9 mouse cellular contexts compared by ENCODE assay signal in the genomic region with DNA sequence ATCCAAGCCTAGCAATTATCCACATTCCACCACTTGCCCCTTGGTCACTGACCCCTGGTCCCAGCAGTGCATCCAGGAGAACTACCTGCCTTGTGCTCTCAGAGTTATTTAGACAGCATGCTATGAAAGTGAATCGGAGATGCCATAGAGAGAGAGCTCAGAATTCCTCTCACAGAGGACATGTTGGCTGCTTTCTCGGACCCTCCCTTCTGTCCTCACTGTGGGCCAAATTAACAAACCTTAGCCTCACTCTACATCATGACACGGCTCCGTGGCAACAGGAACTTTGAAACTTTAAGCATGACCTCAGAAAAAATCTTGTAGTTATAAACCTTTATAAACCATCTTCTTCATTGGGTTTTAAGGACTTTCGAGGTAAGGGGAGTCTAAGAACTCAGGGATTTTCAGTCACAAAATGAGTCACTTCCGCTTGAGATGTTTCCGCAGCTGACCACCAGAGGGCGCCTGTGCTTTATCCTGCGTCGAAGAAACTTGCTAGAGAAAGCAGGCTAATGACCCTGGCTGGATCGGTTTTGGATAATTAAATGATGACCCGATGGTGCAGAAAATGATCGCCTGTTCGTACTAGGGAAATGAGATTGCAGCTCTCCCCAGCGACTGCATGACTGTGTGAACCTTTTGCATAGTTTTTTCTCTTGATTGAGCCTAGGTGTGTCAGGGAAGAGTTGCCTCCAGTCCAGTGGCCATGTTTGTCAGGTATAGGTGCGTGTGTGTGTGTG.
DNase-seq lines count a peak whose midpoint lies in the region; ATAC-seq and TF ChIP-seq lines count a peak whose summit lies in the region.
"Had no signal": no experiment of that assay in that cellular context is flagged by ENCODE, and none has a peak within 500 bp of the region (broad histone marks: within the 10 kb centered on the region; RNA-seq: fewer than 3 reads in every experiment).

No protein-coding gene starts in this region.

- 38% methylated on average over 16 of the region's 16 CpGs for WGBS in bone marrow, adult 2 months
- 30% methylated on average over 16 of the region's 16 CpGs for WGBS in embryonic facial prominence, embryonic 13.5 days
- WGBS in heart, postnatal 0 days, result 37% methylated on average over 16 of the region's 16 CpGs

- no peak for TF ChIP-seq POLR2A in bone marrow, adult 2 months (IDR thresholded peaks at IDR 0.05; ENCODE audit: borderline replicate concordance, control insufficient read depth, low read depth, low read length)

- no peak overlapping the region for H3K27ac ChIP-seq in bone marrow, adult 2 months (ENCODE audit: control insufficient read depth, insufficient read depth, low read depth, low read length, poor library complexity)
- no peak overlapping the region for H3K27ac ChIP-seq in embryonic facial prominence, embryonic 13.5 days
- H3K27ac ChIP-seq in heart, postnatal 0 days (ENCODE audit: low read depth), result no peak overlapping the region
- H3K27ac ChIP-seq: liver, embryonic 13.5 days had no signal

- no peaks in the 10 kb centered on the region for H3K27me3 ChIP-seq in embryonic facial prominence, embryonic 13.5 days
- H3K27me3 ChIP-seq in heart, postnatal 0 days (ENCODE audit: control insufficient read depth, insufficient read depth, low read length), result no peaks in the 10 kb centered on the region
- H3K27me3 ChIP-seq: liver, embryonic 13.5 days had no signal

- no peaks in the 10 kb centered on the region for H3K36me3 ChIP-seq in embryonic facial prominence, embryonic 13.5 days
- H3K36me3 ChIP-seq in heart, postnatal 0 days (replicated peaks; ENCODE audit: control insufficient read depth, insufficient read depth, low read length), result no peaks in the 10 kb centered on the region
- H3K36me3 ChIP-seq: liver, embryonic 13.5 days had no signal

- no peaks in the 10 kb centered on the region for H3K4me1 ChIP-seq in bone marrow, adult 2 months (ENCODE audit: control insufficient read depth, insufficient read depth, low read length)
- H3K4me1 ChIP-seq in embryonic facial prominence, embryonic 13.5 days, result 0 out of 2 replicates have a peak, but pooled peaks cover 4% of the 10 kb centered on the region
- H3K4me1 ChIP-seq in heart, postnatal 0 days (ENCODE audit: control insufficient read depth, insufficient read depth), result no peaks in the 10 kb centered on the region
- H3K4me1 ChIP-seq: liver, embryonic 13.5 days had no signal

- no peak for TF ChIP-seq EP300 in heart, postnatal 0 days (IDR thresholded peaks at IDR 0.05; ENCODE audit: low read depth)

- peak; percentile 56 for DNase-seq in MN1 (ENCODE audit: low spot score)
- DNase-seq in heart, postnatal 0 days (ENCODE audit: low spot score), result peak; percentile 37
- DNase-seq in kidney, postnatal 4 days, result peak; percentile 84 to 86
- DNase-seq in lung, postnatal 4 days, result peak; percentile 44 to 64
- DNase-seq in right cerebral cortex, adult 18-20 months, result peak; percentile 33
- DNase-seq: liver, embryonic 13.5 days had no signal

- ATAC-seq in embryonic facial prominence, embryonic 13.5 days (ENCODE audit: insufficient number of reproducible peaks, insufficient read depth, low FRiP score, low TSS enrichment, low read depth), result no peak
- no peak for ATAC-seq in heart, postnatal 0 days (ENCODE audit: insufficient read depth, low read depth)
- no peak for ATAC-seq in erythroblast, adult 5-6 weeks (replicated peaks; ENCODE audit: low FRiP score, poor library complexity, severe bottlenecking)

- peak overlapping the region; percentile 36 for H3K4me2 ChIP-seq in embryonic facial prominence, embryonic 13.5 days
- H3K4me2 ChIP-seq in heart, postnatal 0 days (ENCODE audit: low read depth, low read length), result no peak overlapping the region
- H3K4me2 ChIP-seq: liver, embryonic 13.5 days had no signal

- H3K9me3 ChIP-seq in embryonic facial prominence, embryonic 13.5 days, result no peaks in the 10 kb centered on the region
- H3K9me3 ChIP-seq in heart, postnatal 0 days (replicated peaks; ENCODE audit: control insufficient read depth, low read length), result no peaks in the 10 kb centered on the region
- H3K9me3 ChIP-seq: liver, embryonic 13.5 days had no signal

- H3K4me3 ChIP-seq in bone marrow, adult 2 months (replicated peaks; ENCODE audit: control insufficient read depth, low read depth, low read length), result no peak overlapping the region
- H3K4me3 ChIP-seq in embryonic facial prominence, embryonic 13.5 days, result no peak overlapping the region
- H3K4me3 ChIP-seq in heart, postnatal 0 days (ENCODE audit: low read depth, low read length), result no peak overlapping the region
- H3K4me3 ChIP-seq: liver, embryonic 13.5 days had no signal

- TF ChIP-seq CTCF in bone marrow, adult 2 months (IDR thresholded peaks at IDR 0.05; ENCODE audit: control insufficient read depth, insufficient read depth, low read length), result peak; percentile 65
- TF ChIP-seq CTCF in heart, postnatal 0 days (IDR thresholded peaks at IDR 0.05; ENCODE audit: low read depth), result peak; percentile 75

- no peak overlapping the region for H3K9ac ChIP-seq in embryonic facial prominence, embryonic 13.5 days
- H3K9ac ChIP-seq in heart, postnatal 0 days (replicated peaks; ENCODE audit: low read depth, low read length), result no peak overlapping the region
- H3K9ac ChIP-seq: liver, embryonic 13.5 days had no signal

Comparison
In these comparisons a context has a peak if more than half of its experiments do, and no peak if none do; other contexts are left out.
1. DNase-seq: peak in every context shown above with its lines; median percentile 85 in kidney, postnatal 4 days; 56 in MN1; 54 in lung, postnatal 4 days; 37 in heart, postnatal 0 days; 33 in right cerebral cortex, adult 18-20 months.